Mouse (Mus musculus) limb, embryonic 14.5 days (tissue): ENCODE data around the gene Celsr3. TPM values are rescaled to one million over a fixed set of nuclear protein-coding genes. Genes with fewer than 3 reads are reported as not detected.
A peak's percentile ranks its signal among the peaks of the same experiment; 100 is the strongest.

Experiments
- ATAC-seq: fragments of 200-750 bp; cut with Nextera tagmentation; 2 replicates; pipeline ENCODE4 v1.8.0; 2017; ENCODE audit warnings: low read depth, moderate number of reproducible peaks, moderate TSS enrichment; ENCODE audit not compliant: low FRiP score
- DNase-seq: peaks from one replicate; pipeline ENCODE4 v3.0.0-alpha.2; 2015; ENCODE audit warnings: low spot score
- H3K27ac ChIP-seq: fragments of 300-500 bp; sonication (generic); replicated peaks from 2 replicates; pipeline ENCODE4 v1.5.1; 2014; ENCODE audit warnings: low read depth, mild to moderate bottlenecking, low read length, moderate library complexity, mixed read lengths
- H3K27me3 ChIP-seq: fragments of 300-500 bp; sonication (generic); 2 replicates; pipeline ENCODE4 v1.6.1; 2014; ENCODE audit warnings: low read length, mixed read lengths; ENCODE audit not compliant: control insufficient read depth, insufficient read depth
- H3K36me3 ChIP-seq: fragments of 300-500 bp; sonication (generic); 2 replicates; pipeline ENCODE4 v1.6.1; 2014; ENCODE audit warnings: mild to moderate bottlenecking, low read length, moderate library complexity, mixed read lengths; ENCODE audit not compliant: control insufficient read depth, insufficient read depth
- H3K4me1 ChIP-seq: fragments of 300-500 bp; sonication (generic); 2 replicates; pipeline ENCODE4 v1.6.1; 2014; ENCODE audit warnings: antibody characterized with exemption, low read length, mixed read lengths; ENCODE audit not compliant: control insufficient read depth, insufficient read depth
- H3K4me2 ChIP-seq: fragments of 300-500 bp; sonication (generic); replicated peaks from 2 replicates; pipeline ENCODE4 v1.6.1; 2014; ENCODE audit warnings: low read depth, mild to moderate bottlenecking, low read length, moderate library complexity; ENCODE audit not compliant: severe bottlenecking
- H3K4me3 ChIP-seq: fragments of 300-500 bp; sonication (generic); replicated peaks from 2 replicates; pipeline ENCODE4 v1.5.1; 2014; ENCODE audit warnings: low read length
- H3K9ac ChIP-seq: fragments of 300-500 bp; sonication (generic); 2 replicates; pipeline ENCODE4 v1.6.1; 2014; ENCODE audit warnings: mild to moderate bottlenecking, low read depth, low read length, moderate library complexity; ENCODE audit not compliant: severe bottlenecking
- H3K9me3 ChIP-seq: fragments of 300-500 bp; sonication (generic); 2 replicates; pipeline ENCODE4 v1.6.1; 2016; ENCODE audit warnings: low read length; ENCODE audit not compliant: control insufficient read depth
- POLR2A ChIP-seq: fragments of 200-500 bp; IDR thresholded peaks from 2 replicates; pipeline ENCODE4 v1.8.0; 2012; ENCODE audit warnings: inconsistent platforms, mild to moderate bottlenecking, moderate library complexity, borderline replicate concordance; ENCODE audit not compliant: insufficient read depth, insufficient read length; ENCODE audit errors: extremely low read depth
- WGBS: fragments of 180-500 bp; shearing (Covaris S2); extraction: QIAGEN DNeasy Blood & Tissue Kit; methylation state at CpG from one replicate; pipeline ENCODE4 v1.1.7; 2014; 5-methylcytosine and 5-hydroxymethylcytosine counted together
- polyA plus RNA-seq, 2 experiments: library from polyadenylated mRNA; depleted of rRNA in 1 of 2; stranded (reverse) in 1 of 2; unstranded in 1 of 2; fragments of >200 nt; fragmentation: Nextera tagmentation in 1 of 2; extraction: Ambion mirVana in 1 of 2; gene quantifications; 2 replicates each; pipeline versions ENCODE4 v1.2.1 to v1.2.3; 2012 to 2014

The Celsr3 gene
- polyA plus RNA-seq, 2 experiments = 0.12 to 0.36 TPM

DNA sequence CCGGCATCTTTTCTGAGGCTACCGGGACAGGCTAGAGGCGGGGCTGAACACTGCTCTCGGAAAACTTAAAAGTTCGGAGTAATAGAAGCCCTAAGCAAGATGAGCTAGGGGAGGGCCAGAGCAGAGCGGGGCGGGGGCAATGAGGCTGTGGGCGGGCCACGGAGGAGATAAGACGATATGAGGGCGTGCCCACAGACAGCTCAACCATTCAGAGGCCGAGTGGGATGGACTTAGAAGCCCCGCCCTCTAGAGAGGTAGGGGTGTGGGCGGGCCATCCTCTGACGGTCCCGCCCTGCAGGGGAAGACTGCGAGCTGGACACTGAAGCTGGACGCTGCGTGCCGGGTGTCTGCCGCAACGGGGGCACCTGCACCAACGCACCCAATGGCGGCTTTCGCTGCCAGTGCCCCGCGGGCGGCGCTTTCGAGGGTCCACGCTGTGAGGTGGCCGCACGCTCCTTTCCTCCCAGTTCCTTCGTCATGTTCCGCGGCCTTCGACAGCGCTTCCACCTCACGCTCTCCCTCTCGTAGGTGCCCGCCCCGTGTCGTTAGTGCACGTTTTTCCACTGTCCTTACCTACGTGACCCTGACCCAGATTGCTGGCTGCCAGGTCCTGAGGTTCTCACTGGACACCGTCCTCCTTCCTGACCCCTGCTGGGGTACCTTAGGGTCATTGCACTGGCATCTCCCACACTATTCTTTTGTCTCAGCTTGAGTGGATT, 6.4 kb downstream of the Celsr3 start:
- peak; percentile 97 for ATAC-seq
- H3K27me3 ChIP-seq = peaks cover 61% of the 10 kb centered on the region
- no peak overlapping the region for H3K27ac ChIP-seq
- peaks cover 7% of the 10 kb centered on the region for H3K4me1 ChIP-seq
- H3K9me3 ChIP-seq = no peaks in the 10 kb centered on the region
- H3K4me3 ChIP-seq = peak overlapping the region; percentile 48
- H3K9ac ChIP-seq = no peak overlapping the region
- peak overlapping the region; percentile 95 for H3K4me2 ChIP-seq
- peak; percentile 97 for DNase-seq
- H3K36me3 ChIP-seq = no peaks in the 10 kb centered on the region
- no peak for TF ChIP-seq POLR2A
- 6% methylated on average over 35 of the region's 46 CpGs for WGBS

- WGBS = 17% methylated on average over 14 of the region's 14 CpGs
- DNase-seq (peak; percentile 21), ATAC-seq (peak; percentile 32; the same call in 1 of the 2 replicates)
- no peak overlapping the region for H3K9ac ChIP-seq
- H3K27me3 ChIP-seq = no peaks in the 10 kb centered on the region
- no peak for TF ChIP-seq POLR2A
- H3K4me1 ChIP-seq = no peaks in the 10 kb centered on the region
- peak overlapping the region; percentile 34 for H3K4me2 ChIP-seq
- no peaks in the 10 kb centered on the region for H3K36me3 ChIP-seq
- no peak overlapping the region for H3K4me3 ChIP-seq
- no peak overlapping the region for H3K27ac ChIP-seq
- H3K9me3 ChIP-seq = no peaks in the 10 kb centered on the region
Measured at GRCm38 (mm10) chr9:108842989-108843388, 16.9 kb downstream of the Celsr3 start.

- 60% methylated on average over 5 of the region's 5 CpGs for WGBS
- no peaks in the 10 kb centered on the region for H3K36me3 ChIP-seq
- H3K4me1 ChIP-seq = no peaks in the 10 kb centered on the region
- no peaks in the 10 kb centered on the region for H3K9me3 ChIP-seq
- DNase-seq = no peak
- no peak overlapping the region for H3K27ac ChIP-seq
- no peaks in the 10 kb centered on the region for H3K27me3 ChIP-seq
- no peak for ATAC-seq
- no peak overlapping the region for H3K4me2 ChIP-seq
- no peak for TF ChIP-seq POLR2A
- H3K9ac ChIP-seq = no peak overlapping the region
- H3K4me3 ChIP-seq = no peak overlapping the region
Measured at GRCm38 (mm10) chr9:108845390-108845789, 19.3 kb downstream of the Celsr3 start.

GRCm38 (mm10) chr9:108847374-108847773, 21.3 kb downstream of the Celsr3 start:
- Histone ChIP-seq H3K27me3 (no peaks in the 10 kb centered on the region), H3K9ac (no peak overlapping the region), H3K4me3 (no peak overlapping the region), H3K36me3 (no peaks in the 10 kb centered on the region), H3K27ac (no peak overlapping the region), H3K4me2 (no peak overlapping the region), H3K9me3 (no peaks in the 10 kb centered on the region), H3K4me1 (no peaks in the 10 kb centered on the region)
- no peak for ATAC-seq
- no peak for TF ChIP-seq POLR2A
- no peak for DNase-seq
- 73% methylated on average over 4 of the region's 4 CpGs for WGBS

DNA sequence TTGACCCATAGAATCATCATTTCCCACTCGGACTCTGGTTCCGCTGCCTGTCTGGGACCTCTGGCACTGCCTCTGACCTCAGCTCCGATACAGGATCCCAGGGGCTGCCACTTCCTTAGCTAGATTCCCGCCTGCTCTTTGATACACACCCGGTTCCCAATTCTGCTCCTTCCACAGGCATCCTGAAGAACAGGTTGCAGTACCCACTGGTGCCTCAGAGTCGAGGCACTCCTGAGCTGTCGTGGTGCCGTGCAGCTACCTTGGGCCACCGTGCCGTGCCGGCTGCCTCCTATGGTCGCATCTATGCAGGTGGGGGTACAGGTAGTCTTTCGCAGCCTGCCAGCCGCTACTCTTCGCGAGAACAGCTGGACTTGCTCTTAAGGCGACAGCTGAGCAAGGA, 22.3 kb downstream of the Celsr3 start:
- H3K27me3 ChIP-seq = no peaks in the 10 kb centered on the region
- peaks cover 1% of the 10 kb centered on the region; the same call in 1 of the 2 replicates for H3K4me1 ChIP-seq
- H3K4me2 ChIP-seq = no peak overlapping the region
- no peak for TF ChIP-seq POLR2A
- H3K27ac ChIP-seq = no peak overlapping the region
- ATAC-seq = no peak
- no peaks in the 10 kb centered on the region for H3K9me3 ChIP-seq
- H3K9ac ChIP-seq = no peak overlapping the region
- 77% methylated on average over 17 of the region's 17 CpGs for WGBS
- H3K36me3 ChIP-seq = no peaks in the 10 kb centered on the region
- DNase-seq = no peak
- no peak overlapping the region for H3K4me3 ChIP-seq
